Mouse (Mus musculus) lung, adult 18-20 months (tissue): Measurements from ENCODE around the gene Rab5if.
"Not testable (repeated sequence)": the region's sequence is repeated elsewhere in the genome, so short reads cannot be mapped to it uniquely, and the experiment has no call there.

Experiments used
- DNase-seq, 2 experiments: peaks; one replicate each; pipeline ENCODE4 v3.0.0; 2022; ENCODE audit warnings: mixed read lengths in 2 of 2

Rab5if gene

GRCm38 (mm10) chr2:156892821-156893220 is 29.9 kb downstream of the Rab5if start:
- DNase-seq, result no peak

DNA sequence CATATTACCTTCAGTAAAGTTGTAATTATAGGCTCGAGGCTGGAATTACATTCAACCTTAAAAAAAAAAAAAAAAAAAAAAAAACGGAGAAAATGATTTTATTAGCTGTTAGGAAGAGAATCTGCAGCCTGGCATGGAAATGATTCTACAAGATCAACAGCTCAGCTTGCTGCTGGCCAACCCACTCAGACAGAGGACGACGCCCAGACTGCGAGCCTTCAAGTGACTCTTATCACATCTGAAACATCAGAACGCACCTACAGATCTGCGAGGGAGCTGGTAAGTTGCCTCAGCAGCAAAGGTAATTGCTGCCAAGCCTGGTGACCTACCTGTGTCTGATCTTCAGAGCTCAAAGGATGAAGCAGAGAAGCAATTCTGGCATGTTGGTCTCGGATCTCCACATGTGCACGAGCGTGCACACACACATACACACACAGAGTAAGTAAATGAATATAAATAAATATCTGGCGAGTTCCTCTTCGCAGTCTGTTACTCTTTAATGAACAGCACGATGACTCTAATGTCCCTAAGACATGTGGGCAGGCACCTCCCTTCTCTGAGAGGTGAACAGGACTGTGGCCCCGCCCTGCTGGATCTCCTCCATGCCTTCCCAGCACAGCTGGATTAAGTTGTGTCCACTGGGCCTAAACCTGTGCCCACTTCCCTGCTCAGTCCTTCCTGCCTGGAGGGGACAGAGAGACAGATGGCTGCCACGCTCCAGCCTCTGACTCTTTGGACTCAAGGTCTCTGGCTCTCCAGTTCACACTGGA is 31.8 kb downstream of the Rab5if start:
- no peak for DNase-seq

GRCm38 (mm10) chr2:156896384-156896914 is 33.5 kb downstream of the Rab5if start:
- no peak for DNase-seq

DNA sequence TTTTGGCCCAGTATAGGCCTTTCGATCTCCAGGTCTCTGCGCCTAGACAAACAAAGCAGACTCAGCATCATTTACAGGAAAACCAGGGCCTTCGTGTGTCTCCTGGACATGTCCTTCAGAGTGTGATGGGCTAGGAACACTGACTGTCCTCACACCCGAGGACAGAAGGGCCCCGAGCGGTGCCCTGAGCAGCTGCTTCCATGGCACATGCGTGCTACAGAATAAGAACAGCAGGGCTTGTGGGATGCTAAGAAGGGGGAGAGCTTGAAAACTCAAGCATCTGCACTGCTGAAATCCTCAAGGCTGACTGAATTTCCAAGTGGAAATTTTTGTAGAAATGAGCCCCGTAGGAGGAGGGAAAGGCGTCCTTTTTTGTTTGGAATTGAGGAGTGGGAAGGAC is 34.1 kb downstream of the Rab5if start:
- no peak for DNase-seq

- no peak for DNase-seq
These were observed 35.4 kb downstream of the Rab5if start for GRCm38 (mm10) chr2:156898374-156898773.

DNA sequence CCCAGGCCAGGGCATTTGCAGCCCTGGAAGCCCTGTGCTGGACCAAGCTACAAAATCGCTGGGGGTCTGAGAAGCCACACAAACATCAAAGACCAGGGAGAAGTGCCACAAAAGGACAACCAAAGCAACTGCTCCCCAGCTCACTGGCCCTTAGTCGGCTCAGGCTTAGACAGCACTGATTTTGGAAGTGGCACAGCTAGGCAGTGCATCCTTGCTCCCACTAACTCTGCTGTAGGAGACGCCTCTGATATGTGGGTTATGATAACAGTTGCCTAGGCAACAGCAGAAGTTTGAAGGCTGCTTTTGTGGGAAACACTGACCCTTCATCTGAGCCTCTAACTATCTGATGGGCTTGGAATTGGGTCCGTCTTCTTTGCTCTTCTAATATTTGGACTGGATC is 36.3 kb downstream of the Rab5if start:
- no peak for DNase-seq

DNA sequence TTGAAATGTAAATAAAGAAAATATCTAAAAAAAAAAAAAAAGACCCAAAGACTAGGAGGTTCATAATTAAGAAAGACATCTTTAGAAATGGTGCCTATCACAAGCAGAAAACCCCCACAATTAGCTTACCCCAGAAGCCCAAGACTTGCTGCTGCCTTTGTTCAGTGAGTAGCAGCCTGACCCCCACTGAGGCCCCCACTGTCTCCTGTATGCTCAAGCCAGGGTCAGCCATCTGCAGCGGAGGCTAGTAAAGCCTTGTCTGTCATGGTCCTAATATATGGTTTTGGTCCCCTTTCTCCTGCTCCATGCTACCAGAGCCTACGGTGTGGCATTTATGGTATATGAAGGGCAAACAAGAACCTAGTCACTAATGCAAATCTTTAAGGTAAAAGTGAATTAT is 38.4 kb downstream of the Rab5if start:
- no peak for DNase-seq

DNA sequence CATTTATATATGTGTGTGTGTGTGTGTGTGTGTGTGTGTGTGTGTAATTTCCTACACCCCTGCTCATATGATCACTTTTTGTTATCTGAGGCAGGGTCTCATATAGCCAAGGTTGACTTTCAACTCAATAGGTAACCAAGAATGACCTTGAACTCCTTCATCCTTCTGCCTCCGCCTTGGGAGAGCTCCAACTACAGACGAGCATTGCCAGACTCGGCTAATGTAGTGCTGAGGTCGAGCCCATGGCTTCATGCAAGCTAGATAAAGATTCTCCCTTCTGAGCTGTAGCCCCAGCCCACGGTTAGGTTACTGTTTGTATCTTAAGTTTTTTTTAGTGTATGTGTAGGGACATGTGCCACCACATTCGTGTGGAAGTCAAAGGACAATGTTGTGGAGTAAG is 39.0 kb downstream of the Rab5if start:
- no peak for DNase-seq

- DNase-seq, result not testable (repeated sequence)
These were observed 39.5 kb downstream of the Rab5if start for GRCm38 (mm10) chr2:156902411-156902810.

DNA sequence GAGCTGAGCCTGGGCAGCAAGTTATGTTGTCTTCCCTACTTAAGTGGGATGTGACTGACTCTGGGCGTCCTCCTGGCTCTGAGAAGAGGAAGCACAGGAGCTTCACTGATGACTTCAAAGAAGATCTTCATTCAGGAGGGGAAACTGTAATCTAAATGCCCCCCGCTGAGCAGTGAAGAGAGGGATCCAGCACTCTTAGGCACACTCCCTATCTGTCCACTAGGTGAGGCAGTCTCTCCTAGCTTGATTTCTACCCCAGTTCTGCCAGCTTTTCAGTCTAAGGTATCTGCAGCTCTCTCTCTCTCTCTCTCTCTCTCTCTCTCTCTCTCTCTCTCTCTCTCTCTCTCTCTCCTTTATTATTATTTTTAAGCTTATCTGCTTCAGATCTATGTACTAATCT is 40.4 kb downstream of the Rab5if start:
- no peak for DNase-seq

DNA sequence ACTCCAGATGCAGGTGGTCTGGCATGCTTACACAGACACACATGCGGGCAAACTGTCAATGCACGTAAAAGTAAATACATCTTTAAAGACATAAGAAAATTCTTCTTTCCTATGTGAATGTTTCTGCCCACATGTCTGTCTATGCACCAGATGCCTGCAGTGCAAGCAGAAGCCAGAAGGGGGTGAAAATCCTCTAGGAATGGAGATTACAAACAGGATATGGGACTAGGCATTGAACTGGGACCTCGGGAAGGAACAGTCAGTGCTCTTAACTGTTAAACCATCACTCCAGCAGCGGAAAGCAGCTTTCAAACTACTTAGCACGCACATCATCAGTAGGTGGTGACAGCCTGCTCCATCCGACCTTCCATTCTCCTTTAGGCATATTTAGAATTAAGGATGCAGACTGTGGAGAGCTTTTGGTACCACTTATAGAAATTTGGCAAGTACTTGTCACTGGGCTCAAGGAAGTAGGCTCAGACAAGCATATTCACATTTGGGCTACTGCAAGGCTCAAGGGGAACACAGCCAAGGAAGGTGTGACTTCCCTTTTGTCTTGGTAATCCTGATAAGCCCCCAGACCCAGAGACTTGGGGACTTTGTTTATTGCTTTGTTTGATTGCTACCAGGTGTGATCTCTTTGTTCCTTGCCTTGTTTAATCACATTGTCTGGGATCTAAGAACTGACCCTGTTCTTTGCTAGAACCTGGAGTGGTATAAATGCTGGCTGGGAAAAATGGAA is 42.2 kb downstream of the Rab5if start:
- DNase-seq, result peak; percentile 37 to 57

- DNase-seq, result not testable (repeated sequence)
These were observed 43.0 kb downstream of the Rab5if start for GRCm38 (mm10) chr2:156905931-156906330.

- no peak for DNase-seq
These were observed 50.3 kb downstream of the Rab5if start for GRCm38 (mm10) chr2:156913191-156913590.

DNA sequence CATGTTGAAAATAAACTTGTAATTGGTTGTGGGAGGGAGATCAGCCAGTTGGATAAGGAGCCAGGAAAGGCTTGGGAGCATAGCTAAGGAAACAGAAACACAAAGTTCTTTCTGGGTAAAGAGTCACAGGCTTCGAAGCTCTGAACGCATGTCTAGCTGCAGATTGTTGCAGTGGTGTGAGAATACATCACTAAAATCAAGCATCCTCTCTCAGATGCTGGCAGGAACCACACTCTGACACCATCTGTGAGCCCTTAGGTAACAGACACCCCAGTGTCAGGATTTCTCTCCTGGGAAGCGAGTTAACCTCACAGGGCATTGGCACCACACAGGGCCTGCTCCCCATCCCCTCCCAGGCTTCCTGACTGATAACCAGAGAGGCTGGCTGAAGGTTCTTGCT is 52.6 kb downstream of the Rab5if start:
- DNase-seq, result no peak

- DNase-seq, result no peak
These were observed 53.6 kb downstream of the Rab5if start for GRCm38 (mm10) chr2:156916419-156917125.

DNA sequence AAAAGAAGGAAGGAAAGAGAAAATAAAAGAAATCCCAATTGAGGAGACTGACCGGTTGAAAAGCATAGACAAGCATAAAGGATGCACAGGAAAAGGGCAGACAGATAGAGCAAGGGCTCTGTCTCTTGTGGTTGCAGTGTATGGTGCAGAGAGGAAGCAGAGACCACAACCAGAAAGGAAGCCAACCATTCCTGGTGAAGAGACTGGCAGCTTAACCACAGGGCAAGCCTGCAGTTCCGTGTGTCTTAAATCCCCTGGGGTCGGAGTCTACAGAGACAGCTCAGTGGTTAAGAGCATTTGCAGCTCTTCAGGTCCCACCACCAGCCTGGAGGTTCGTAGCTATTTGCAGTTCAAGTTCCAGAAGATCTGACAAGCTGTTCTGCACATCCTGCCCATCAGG is 55.6 kb downstream of the Rab5if start:
- no peak for DNase-seq

DNA sequence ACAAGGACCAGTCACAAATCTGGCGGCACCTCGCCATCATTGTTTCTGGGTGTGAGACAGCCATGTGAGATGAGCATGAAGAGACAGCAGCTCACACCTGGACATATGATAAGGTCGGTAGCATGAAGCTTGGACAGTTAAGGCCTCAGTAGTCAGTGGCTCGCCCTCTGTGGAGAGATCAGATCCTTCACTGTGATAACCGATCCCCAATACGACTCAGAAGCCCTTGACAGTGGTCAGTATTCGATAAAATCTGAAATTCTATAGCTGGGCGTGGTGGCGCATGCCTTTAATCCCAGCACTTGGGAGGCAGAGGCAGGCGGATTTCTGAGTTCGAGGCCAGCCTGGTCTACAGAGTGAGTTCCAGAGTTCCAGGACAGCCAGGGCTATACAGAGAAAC is 56.3 kb downstream of the Rab5if start:
- DNase-seq, result not testable (repeated sequence)

- no peak for DNase-seq
These were observed 56.9 kb downstream of the Rab5if start for GRCm38 (mm10) chr2:156919796-156920195.

- no peak for DNase-seq
These were observed 60.1 kb downstream of the Rab5if start for GRCm38 (mm10) chr2:156923057-156923456.
